Comparison of ENCODE assay signal across 10 mouse cellular contexts in the genomic region with DNA sequence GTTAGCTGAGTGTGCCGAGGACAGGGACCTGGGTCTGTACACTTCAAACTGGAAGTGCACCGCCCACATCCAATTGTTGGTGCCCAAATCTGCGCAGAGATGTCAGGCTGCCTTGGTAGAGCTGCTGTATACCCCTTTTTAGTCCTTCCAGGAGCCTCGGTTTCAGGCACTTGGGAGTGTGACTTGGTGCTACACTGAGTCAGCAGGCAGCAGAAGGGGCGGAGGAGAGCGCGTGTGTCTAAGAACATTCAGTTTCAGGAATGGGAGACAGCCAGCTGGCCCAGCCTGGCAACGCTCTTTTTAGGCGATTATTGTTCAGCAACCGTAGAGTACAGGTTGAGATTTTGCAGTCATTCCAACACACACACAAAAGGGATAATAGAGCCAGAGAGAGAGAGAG. TPM values are rescaled to one million over a fixed set of nuclear protein-coding genes. Genes with fewer than 3 reads are reported as not detected.
DNase-seq lines count a peak whose midpoint lies in the region.
"Had no signal": no experiment of that assay in that cellular context is flagged by ENCODE, and none has a peak within 500 bp of the region (broad histone marks: within the 10 kb centered on the region; RNA-seq: fewer than 3 reads in every experiment).

No protein-coding gene starts in this region.

- peak; percentile 17 for DNase-seq in heart, adult 8-10 months (ENCODE audit: low spot score)
- no peak for DNase-seq in heart, adult 9 months (ENCODE audit: low spot score in 2 of 2)
- peak; percentile 59 to 68 for DNase-seq in cerebellum, postnatal 36 days
- peak; percentile 88 to 91 for DNase-seq in layer of hippocampus, adult 8-10 months (ENCODE audit: low spot score in 2 of 2)
- peak; percentile 92 for DNase-seq in right cerebral cortex, adult 18-20 months
- no peak for DNase-seq in gastrocnemius, postnatal 10 days
- DNase-seq in urinary bladder, postnatal 14 days (ENCODE audit: low spot score) = no peak
- DNase-seq in kidney, postnatal 14 days = no peak
- DNase-seq: gastrocnemius, postnatal 25 days; retina, postnatal 1 day had no signal

RNA-seq across cellular contexts. Expression of gene Wipf3, which starts 2.4 kb away (rescaled TPM):
- total RNA-seq in heart, adult 8-10 months (2022) = 10 to 100 TPM; 28.5 to 45.5 (median 37.8) TPM
- 100 to 1,000 TPM; 309 to 327 (median 317) TPM for total RNA-seq in layer of hippocampus, adult 8-10 months (2022)
- total RNA-seq in gastrocnemius, postnatal 10 days (2021) = 10 to 100 TPM in 1 of 2 experiments, 1 to 10 TPM in 1; 9.7 to 10.4 TPM

Comparison
In these comparisons a context has a peak if more than half of its experiments do, and no peak if none do; other contexts are left out.
1. DNase-seq: peak in heart, adult 8-10 months (single experiment), cerebellum, postnatal 36 days (2 of 2), layer of hippocampus, adult 8-10 months (2 of 2) and right cerebral cortex, adult 18-20 months (single experiment); none in heart, adult 9 months (0 of 2), gastrocnemius, postnatal 10 days (single experiment), urinary bladder, postnatal 14 days (single experiment) and kidney, postnatal 14 days (single experiment).
2. RNA of gene Wipf3, which starts 2.4 kb away (total RNA-seq): 309 to 327 TPM in layer of hippocampus, adult 8-10 months; 28.5 to 45.5 TPM in heart, adult 8-10 months and 9.7 to 10.4 TPM in gastrocnemius, postnatal 10 days; every median in the first group is over 4 times any median in the second.